Mouse (Mus musculus): Measurements from ENCODE around the gene Raf1.

DNA sequence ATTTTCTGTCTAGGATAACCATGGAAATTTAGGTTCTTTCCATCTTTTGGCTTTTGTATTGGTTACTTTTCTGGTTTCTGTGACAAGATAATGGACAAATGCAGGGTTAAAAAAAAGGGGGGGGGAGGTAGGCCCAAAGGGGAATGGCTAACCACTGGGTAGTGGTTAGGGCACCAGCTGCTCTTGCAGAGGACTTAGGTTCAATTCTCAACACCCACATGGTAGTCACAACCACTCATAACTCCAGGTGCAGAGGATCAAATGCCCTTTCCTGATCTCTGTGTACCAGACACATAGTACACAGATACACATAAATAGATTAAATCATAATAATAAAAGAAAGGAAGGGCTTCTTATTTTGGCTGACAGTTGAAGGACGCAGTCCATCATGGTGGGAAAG lies 1.6 kb upstream of the Raf1 start:
- no peak for TF ChIP-seq CTCF (IDR thresholded peaks at IDR 0.05)
- no peak for TF ChIP-seq POLR2A (IDR thresholded peaks at IDR 0.05; ENCODE audit: insufficient read depth, low read depth, low read length)
- TF ChIP-seq EP300 (IDR thresholded peaks at IDR 0.05; ENCODE audit: insufficient read depth, low read depth, low read length), result no peak
